In the genomic region with DNA sequence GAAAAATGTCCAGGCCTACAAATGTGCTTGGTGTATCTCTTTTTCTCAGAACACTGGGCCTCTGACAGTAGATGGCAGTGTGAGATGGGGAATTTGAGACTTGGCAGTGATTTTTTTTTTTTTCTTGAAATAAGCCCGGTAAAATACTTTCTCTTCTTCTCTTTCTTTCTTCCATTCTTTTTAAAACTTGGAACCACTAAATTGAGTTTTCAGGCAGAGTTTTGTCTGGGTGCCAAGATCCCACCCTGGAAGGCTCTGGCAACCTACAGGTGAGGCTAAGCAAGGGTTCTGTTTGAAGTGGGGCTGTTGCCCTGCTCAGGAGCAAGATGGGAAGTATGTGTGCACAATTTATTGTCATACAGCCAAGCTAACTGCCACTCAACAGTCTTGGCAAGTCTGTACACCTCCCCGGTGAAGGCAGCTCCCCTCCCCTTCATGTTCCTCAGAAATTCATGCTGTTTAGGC, we compare ENCODE assay signal across 8 mouse cellular contexts.
DNase-seq lines count a peak whose midpoint lies in the region; ATAC-seq lines count a peak whose summit lies in the region.

No protein-coding gene starts in this region.

- H3K27ac ChIP-seq in heart, embryonic 14.5 days (replicated peaks in 1 of 2; ENCODE audit: control insufficient read depth in 1 of 2, insufficient read depth in 1 of 2, low read depth in 2 of 2, low read length in 2 of 2), result no peak overlapping the region

- no peak for ATAC-seq in heart, embryonic 14.5 days (ENCODE audit: insufficient number of reproducible peaks, insufficient read depth, low FRiP score, low read depth)

- no peaks in the 10 kb centered on the region; the same call in 1 of the 2 replicates for H3K9me3 ChIP-seq in heart, embryonic 14.5 days (ENCODE audit: control insufficient read depth, low read length)

- DNase-seq in heart, postnatal 25 days (ENCODE audit: low spot score), result no peak
- peak; percentile 14 for DNase-seq in urinary bladder, postnatal 14 days (ENCODE audit: low spot score)
- no peak for DNase-seq in urinary bladder, adult 2 months (ENCODE audit: low spot score)
- peak; percentile 30 for DNase-seq in forelimb bud, embryonic 11.5 days (ENCODE audit: low read depth, low spot score)
- peak; percentile 13 for DNase-seq in lung, postnatal 36 days
- DNase-seq in testis, postnatal 14 days (ENCODE audit: low spot score), result no peak
- DNase-seq in gastrocnemius, postnatal 36 days, result no peak

- H3K9ac ChIP-seq in heart, embryonic 14.5 days (ENCODE audit: low read length), result no peak overlapping the region

- H3K36me3 ChIP-seq in heart, embryonic 14.5 days (ENCODE audit: control insufficient read depth, insufficient read depth, low read length), result no peaks in the 10 kb centered on the region

- 33% methylated on average over 2 of the region's 2 CpGs for WGBS in heart, embryonic 14.5 days

- H3K4me1 ChIP-seq in heart, embryonic 14.5 days (ENCODE audit: control insufficient read depth in 2 of 2, insufficient read depth in 2 of 2, low read length in 2 of 2), result no peaks in the 10 kb centered on the region

- intact Hi-C loops in heart, postnatal 25 days (cut with DNase I), result no loop called here
- intact Hi-C loops in gastrocnemius, postnatal 36 days (cut with DNase I), result no loop called here

- H3K27me3 ChIP-seq in heart, embryonic 14.5 days (ENCODE audit: control insufficient read depth, insufficient read depth, low read length), result no peaks in the 10 kb centered on the region

- H3K4me2 ChIP-seq in heart, embryonic 14.5 days (ENCODE audit: low read length), result peak overlapping the region; percentile 34

- H3K4me3 ChIP-seq in heart, embryonic 14.5 days (ENCODE audit: control insufficient read depth in 1 of 2, insufficient read depth in 1 of 2, low read depth in 1 of 2, low read length in 2 of 2), result no peak overlapping the region

Comparison
In these comparisons a context has a peak if more than half of its experiments do, and no peak if none do; other contexts are left out.
1. DNase-seq: peak in urinary bladder, postnatal 14 days (single experiment), forelimb bud, embryonic 11.5 days (single experiment) and lung, postnatal 36 days (single experiment); none in heart, postnatal 25 days (single experiment), urinary bladder, adult 2 months (single experiment), testis, postnatal 14 days (single experiment) and gastrocnemius, postnatal 36 days (0 of 2).